Mouse (Mus musculus) liver, adult 2 months (tissue): ENCODE measurements around the gene Cacna2d1. TPM values are rescaled to one million over a fixed set of nuclear protein-coding genes. Genes with fewer than 3 reads are reported as not detected.

Source experiments
- DNase-seq: peaks from one replicate; pipeline ENCODE4 v3.0.0-alpha.2; 2011; ENCODE audit warnings: low read depth, low spot score; ENCODE audit errors: extremely low read depth
- H3K27ac ChIP-seq: fragments of 200-500 bp; replicated peaks from 2 replicates; pipeline ENCODE4 v1.5.1; 2012; ENCODE audit warnings: low read depth, mild to moderate bottlenecking, control low read depth, inconsistent platforms, low read length; ENCODE audit not compliant: insufficient read depth
- H3K27me3 ChIP-seq: fragments of 200-500 bp; 2 replicates; pipeline ENCODE4 v1.6.1; 2012; ENCODE audit warnings: mild to moderate bottlenecking, moderate library complexity, low read length, inconsistent platforms; ENCODE audit not compliant: control insufficient read depth, insufficient read depth
- H3K36me3 ChIP-seq: fragments of 200-500 bp; 2 replicates; pipeline ENCODE4 v1.6.1; 2012; ENCODE audit warnings: low read length, inconsistent platforms; ENCODE audit not compliant: control insufficient read depth, insufficient read depth
- H3K4me1 ChIP-seq: fragments of 200-500 bp; 2 replicates; pipeline ENCODE4 v1.6.1; 2011; ENCODE audit warnings: low read length; ENCODE audit not compliant: control insufficient read depth, insufficient read depth
- H3K4me3 ChIP-seq: fragments of 200-500 bp; 2 replicates; pipeline ENCODE4 v1.5.1; 2011; ENCODE audit warnings: low read depth, mild to moderate bottlenecking, control low read depth, low read length, moderate library complexity; ENCODE audit not compliant: insufficient read depth
- H3K79me2 ChIP-seq: fragments of 200-500 bp; 2 replicates; pipeline ENCODE4 v1.6.1; 2012; ENCODE audit warnings: inconsistent platforms, mild to moderate bottlenecking, low read length, moderate library complexity; ENCODE audit not compliant: control insufficient read depth, insufficient read depth
- H3K9ac ChIP-seq: fragments of 200-500 bp; 2 replicates; pipeline ENCODE4 v1.6.1; 2012; ENCODE audit warnings: low read depth, mild to moderate bottlenecking, control low read depth, inconsistent platforms, low read length
- CTCF ChIP-seq: fragments of 200-500 bp; IDR thresholded peaks from 2 replicates; pipeline ENCODE4 v1.5.1; 2011; ENCODE audit warnings: low read depth, low read length, control low read depth
- POLR2A ChIP-seq: fragments of 200-500 bp; IDR thresholded peaks from 2 replicates; pipeline ENCODE4 v1.6.1; 2011; ENCODE audit warnings: low read length, control low read depth; ENCODE audit not compliant: insufficient read depth; ENCODE audit errors: extremely low read depth
- WGBS: fragments of 180-500 bp; shearing (Covaris S2); methylation state at CpG from one replicate; pipeline ENCODE4 v1.1.7; 2018; 5-methylcytosine and 5-hydroxymethylcytosine counted together
- polyA plus RNA-seq: library from polyadenylated mRNA; depleted of rRNA; stranded (reverse); fragments of >200 nt; gene quantifications from 2 replicates; pipeline ENCODE4 v1.2.3, GENCODE M21; 2012; rRNA removed
- total RNA-seq: library from RNA; depleted of rRNA; stranded (reverse); fragments of >200 nt; gene quantifications from 2 replicates; pipeline ENCODE4 v1.2.3, GENCODE M21; 2014; rRNA removed

The Cacna2d1 gene
- total and polyA plus RNA-seq, 2 experiments, result 0.10 to 1.1 TPM

DNA sequence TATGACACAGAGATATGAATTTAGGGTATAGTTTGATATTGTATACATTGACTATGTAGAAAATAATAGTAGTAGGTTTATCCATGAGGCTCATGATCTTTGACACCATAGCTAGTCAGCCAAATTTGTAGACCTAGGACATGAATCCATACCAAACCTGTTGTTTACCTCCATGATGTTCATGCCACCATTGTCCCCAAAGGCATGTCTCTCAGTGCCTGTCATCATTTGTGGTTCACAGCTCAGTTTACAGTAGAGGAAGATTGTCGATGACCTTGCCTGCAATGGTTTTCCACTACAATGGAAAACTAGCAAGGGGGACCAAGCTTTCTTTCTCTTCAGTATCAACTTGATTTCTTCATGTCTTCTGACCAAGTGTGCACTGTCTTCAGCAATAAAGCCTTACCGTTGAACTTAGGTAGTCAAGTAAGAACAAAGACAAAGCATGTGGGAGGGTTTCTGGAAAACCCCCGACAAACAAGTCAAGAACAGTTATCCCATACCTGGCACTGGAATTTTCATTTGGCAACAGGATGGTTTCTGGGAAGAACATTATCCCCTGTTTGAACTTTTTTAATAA, 441.9 kb downstream of the Cacna2d1 start:
- 79% methylated on average over 3 of the region's 3 CpGs for WGBS
- no peak overlapping the region for H3K4me3 ChIP-seq
- H3K27ac ChIP-seq, result no peak overlapping the region
- DNase-seq, result no peak
- no peaks in the 10 kb centered on the region for H3K4me1 ChIP-seq
- no peak overlapping the region for H3K9ac ChIP-seq
- no peaks in the 10 kb centered on the region for H3K27me3 ChIP-seq
- no peaks in the 10 kb centered on the region for H3K79me2 ChIP-seq
- no peaks in the 10 kb centered on the region for H3K36me3 ChIP-seq
- TF ChIP-seq POLR2A, result no peak
- TF ChIP-seq CTCF, result no peak

DNA sequence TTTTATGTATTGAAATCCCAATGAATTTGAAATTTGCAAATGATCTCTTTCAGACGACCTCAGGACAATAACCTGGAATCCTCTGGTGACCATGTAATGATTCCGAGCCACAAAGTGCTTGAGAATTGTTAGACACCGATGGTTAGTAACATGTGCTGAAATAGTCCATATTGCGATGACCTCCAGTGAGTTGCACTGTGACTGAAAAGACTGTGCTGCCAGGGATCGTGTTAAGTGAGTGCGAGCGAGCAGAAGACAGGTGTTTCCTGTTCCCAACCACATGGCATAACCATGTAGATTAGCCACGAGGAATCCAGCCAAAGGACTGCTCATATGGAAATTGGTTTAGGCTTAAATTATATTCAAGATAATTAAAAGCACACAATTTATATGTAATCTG, 475.5 kb downstream of the Cacna2d1 start:
- Histone ChIP-seq H3K27ac (no peak overlapping the region), H3K27me3 (no peaks in the 10 kb centered on the region), H3K9ac (no peak overlapping the region), H3K4me1 (no peaks in the 10 kb centered on the region), H3K4me3 (no peak overlapping the region), H3K79me2 (no peaks in the 10 kb centered on the region), H3K36me3 (no peaks in the 10 kb centered on the region)
- WGBS, result 80% methylated on average over 8 of the region's 8 CpGs
- no peak for DNase-seq
- TF ChIP-seq CTCF (no peak), POLR2A (no peak)

DNA sequence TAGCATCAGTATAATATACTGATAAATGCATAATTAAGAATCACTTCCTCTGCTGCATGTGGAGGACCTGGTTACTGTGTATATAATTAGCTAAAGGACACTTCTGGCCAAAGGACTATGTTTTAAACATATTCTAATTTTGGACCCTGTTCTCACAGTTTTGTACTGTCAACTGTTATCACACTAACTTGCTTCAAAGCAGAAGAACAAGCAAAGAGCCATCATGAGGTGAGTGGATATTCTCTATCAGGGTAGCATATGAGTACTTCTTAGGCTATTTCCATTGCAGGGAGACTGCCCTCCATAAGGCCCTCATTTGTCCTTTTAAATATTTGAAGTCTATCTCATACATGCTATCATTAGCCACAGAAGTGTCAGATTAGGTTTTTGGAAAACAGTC, 480.2 kb downstream of the Cacna2d1 start:
- no peak overlapping the region for H3K4me3 ChIP-seq
- no peaks in the 10 kb centered on the region for H3K27me3 ChIP-seq
- no peak for DNase-seq

DNA sequence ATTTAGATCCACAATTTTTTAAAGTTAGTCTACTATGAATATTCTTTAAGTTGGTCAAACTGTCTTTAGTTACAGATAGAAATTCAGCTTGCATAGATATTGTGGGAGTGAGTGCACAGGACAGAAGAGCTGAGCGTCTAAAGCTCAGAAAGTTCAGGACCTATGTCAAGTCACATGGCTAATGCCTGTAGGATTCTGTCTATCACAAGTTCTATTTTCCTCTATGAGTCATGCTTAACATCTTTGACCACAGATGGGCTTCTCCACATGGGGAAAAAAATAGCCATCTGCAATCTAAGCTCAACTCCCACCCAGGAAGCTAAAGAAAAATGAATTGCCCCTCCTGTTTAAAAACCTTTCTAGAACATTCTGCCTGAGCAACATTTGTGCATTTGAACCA, 483.5 kb downstream of the Cacna2d1 start:
- Histone ChIP-seq H3K4me3 (no peak overlapping the region), H3K27ac (no peak overlapping the region), H3K36me3 (no peaks in the 10 kb centered on the region), H3K4me1 (no peaks in the 10 kb centered on the region), H3K9ac (no peak overlapping the region), H3K79me2 (no peaks in the 10 kb centered on the region), H3K27me3 (no peaks in the 10 kb centered on the region)
- no peak for DNase-seq
- WGBS, result 80% methylated on average over 1 of the region's 1 CpGs
- TF ChIP-seq POLR2A (no peak), CTCF (no peak)

More for the DNA sequence above, 480.2 kb downstream of the Cacna2d1 start:
- Histone ChIP-seq H3K9ac (no peak overlapping the region), H3K27ac (no peak overlapping the region), H3K4me1 (no peaks in the 10 kb centered on the region), H3K79me2 (no peaks in the 10 kb centered on the region), H3K36me3 (no peaks in the 10 kb centered on the region)
- TF ChIP-seq CTCF, result no peak
- no peak for TF ChIP-seq POLR2A

DNA sequence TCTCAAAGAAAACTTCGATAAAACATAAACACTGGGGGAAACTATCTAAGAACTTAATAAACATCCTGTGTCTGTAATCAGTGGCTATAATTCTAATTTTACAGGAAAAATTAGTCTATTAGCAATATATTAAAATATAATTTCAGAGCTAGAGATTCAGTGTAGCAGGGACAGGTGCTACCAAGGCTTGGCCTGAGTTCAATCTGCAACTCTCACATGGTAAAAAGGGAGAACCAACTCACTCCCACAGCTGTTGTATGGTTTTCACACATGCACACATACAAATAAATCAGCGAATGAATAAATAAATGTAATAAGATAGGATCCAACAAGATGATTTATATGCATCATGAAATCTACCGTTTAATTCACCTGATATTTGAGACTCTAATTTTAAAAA, 484.0 kb downstream of the Cacna2d1 start:
- Histone ChIP-seq H3K27me3 (no peaks in the 10 kb centered on the region), H3K79me2 (no peaks in the 10 kb centered on the region), H3K27ac (no peak overlapping the region), H3K4me3 (no peak overlapping the region), H3K4me1 (no peaks in the 10 kb centered on the region), H3K36me3 (no peaks in the 10 kb centered on the region), H3K9ac (no peak overlapping the region)
- TF ChIP-seq POLR2A (no peak), CTCF (no peak)
- WGBS, result 77% methylated on average over 3 of the region's 3 CpGs
- DNase-seq, result no peak

Other genes starting within 250 kb of the Cacna2d1 start
- gene Speer4c, start 220.4 kb upstream of the Cacna2d1 start, total RNA-seq, result not detected in 2 replicates
- not detected in 2 replicates for gene Speer4c, start 220.4 kb upstream of the Cacna2d1 start, polyA plus RNA-seq